Mouse (Mus musculus) CD4-positive, CD25-positive, alpha-beta regulatory T cell (primary cell): ENCODE measurements around the gene Gm8439. TPM values are rescaled to one million over a fixed set of nuclear protein-coding genes. Genes with fewer than 3 reads are reported as not detected.

Experiments used
- polyA plus RNA-seq: library from polyadenylated mRNA; unstranded; fragments of 100-300 nt; shearing (Covaris generic); gene quantifications from one replicate; pipeline ENCODE4 v1.2.1, GENCODE M21; 2017

The Gm8439 gene
- polyA plus RNA-seq, result not detected

GRCm38 (mm10) chr4:120588445-120588844, at the start of gene Gm8439:
Gm8439 (plus strand) TSS chr4:120588745.

GRCm38 (mm10) chr4:120569486-120570437, 18.8 kb upstream of the Gm8439 start, which contains the start of gene Ctps:
Ctps (minus strand) TSS chr4:120570276.

Other genes starting within 250 kb of the Gm8439 start
- 28.8 TPM for gene Scmh1, start 183.5 kb upstream of the Gm8439 start, polyA plus RNA-seq
- not detected for gene Slfnl1, start 56.5 kb upstream of the Gm8439 start, polyA plus RNA-seq
- gene Ctps, start 18.5 kb upstream of the Gm8439 start, polyA plus RNA-seq, result 25.3 TPM
- gene Cited4, start 77.8 kb downstream of the Gm8439 start, polyA plus RNA-seq, result 1.8 TPM
- not detected for gene Kcnq4, start 159.9 kb downstream of the Gm8439 start, polyA plus RNA-seq
- gene Nfyc, start 242.8 kb downstream of the Gm8439 start, polyA plus RNA-seq, result 95.8 TPM